Mouse (Mus musculus) brown adipose tissue, adult 24 weeks (tissue): Measurements from ENCODE around the gene Ndufa10. TPM values are rescaled to one million over a fixed set of nuclear protein-coding genes. Genes with fewer than 3 reads are reported as not detected.
"Not testable (repeated sequence)": the region's sequence is repeated elsewhere in the genome, so short reads cannot be mapped to it uniquely, and the experiment has no call there.

Experiments
- H3K27ac ChIP-seq: fragments of 200-500 bp; replicated peaks from 2 replicates; pipeline ENCODE4 v1.5.1; 2012; ENCODE audit warnings: low read depth, mild to moderate bottlenecking, low read length
- H3K4me1 ChIP-seq: fragments of 200-500 bp; 2 replicates; pipeline ENCODE4 v1.6.1; 2012; ENCODE audit warnings: low read length, mixed read lengths; ENCODE audit not compliant: control insufficient read depth, insufficient read depth, insufficient read length
- H3K4me3 ChIP-seq: fragments of 200-500 bp; 2 replicates; pipeline ENCODE4 v1.5.1; 2012; ENCODE audit warnings: low read depth, mild to moderate bottlenecking, low read length, moderate library complexity; ENCODE audit not compliant: insufficient read depth
- polyA plus RNA-seq: library from polyadenylated mRNA; stranded (reverse); fragments of >200 nt; gene quantifications from 2 replicates; pipeline ENCODE4 v1.2.4, GENCODE M21; 2012; ENCODE audit not compliant: missing spikeins, insufficient read depth, insufficient read length

Ndufa10 gene
- polyA plus RNA-seq: 1,771 and 1,863 TPM in 2 replicates

GRCm38 (mm10) chr1:92473165-92474041, at the start of gene Ndufa10:
Ndufa10 (minus strand) TSS chr1:92473860.
- Histone ChIP-seq H3K4me3 (peak within 1 kb of the TSS; percentile 97), H3K27ac (peak within 1 kb of the TSS; percentile 91), H3K4me1 (no peaks in the 10 kb centered on the region)

- no peaks in the 10 kb centered on the region for H3K4me1 ChIP-seq
- H3K4me3 ChIP-seq: no peak overlapping the region
- no peak overlapping the region for H3K27ac ChIP-seq
Observed at GRCm38 (mm10) chr1:92521376-92521775, 47.7 kb upstream of the Ndufa10 start.

- Histone ChIP-seq H3K27ac (no peak overlapping the region), H3K4me1 (no peaks in the 10 kb centered on the region), H3K4me3 (no peak overlapping the region)
Observed at GRCm38 (mm10) chr1:92519046-92519445, 45.4 kb upstream of the Ndufa10 start.

GRCm38 (mm10) chr1:92518561-92518960, 44.9 kb upstream of the Ndufa10 start, which contains the start of gene Olfr1414:
Olfr1414 (minus strand) TSS chr1:92518661.
- no peak within 1 kb of the TSS for H3K27ac ChIP-seq
- no peaks in the 10 kb centered on the region for H3K4me1 ChIP-seq
- no peak within 1 kb of the TSS for H3K4me3 ChIP-seq

DNA sequence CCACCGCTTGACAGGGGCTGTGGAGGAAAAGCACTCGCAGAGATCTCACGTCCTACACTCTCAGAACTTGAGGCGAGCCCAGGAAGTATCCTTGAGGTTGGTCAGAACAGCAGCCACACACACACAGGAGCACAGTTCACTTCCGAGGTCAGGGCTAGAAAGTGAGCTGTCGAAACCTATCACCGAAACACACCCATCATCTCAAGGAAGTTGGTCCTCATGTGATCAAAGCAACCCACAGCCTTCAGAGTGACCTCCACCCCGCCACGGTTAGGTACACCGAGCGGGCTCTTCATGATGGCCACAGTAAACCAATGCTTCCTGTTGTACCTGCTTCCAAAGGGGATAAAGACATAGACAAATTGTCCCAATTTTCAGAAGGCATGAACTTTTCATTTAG, 41.7 kb upstream of the Ndufa10 start:
- H3K4me1 ChIP-seq: no peaks in the 10 kb centered on the region
- no peak overlapping the region for H3K27ac ChIP-seq
- H3K4me3 ChIP-seq: no peak overlapping the region

- not testable (repeated sequence) for H3K4me1 ChIP-seq, H3K4me3 ChIP-seq, H3K27ac ChIP-seq
Observed at GRCm38 (mm10) chr1:92511646-92512045, 38.0 kb upstream of the Ndufa10 start.

GRCm38 (mm10) chr1:92496001-92496400, 22.3 kb upstream of the Ndufa10 start, which contains the start of gene Olfr1415:
Olfr1415 (minus strand) TSS chr1:92496101.
- Histone ChIP-seq H3K4me3 (no peak within 1 kb of the TSS), H3K4me1 (no peaks in the 10 kb centered on the region)

GRCm38 (mm10) chr1:92485013-92485412, 11.4 kb upstream of the Ndufa10 start, which contains the start of gene Olfr1416:
Olfr1416 (minus strand) TSS chr1:92485113.
- no peak within 1 kb of the TSS for H3K27ac ChIP-seq
- no peak within 1 kb of the TSS for H3K4me3 ChIP-seq
- no peaks in the 10 kb centered on the region for H3K4me1 ChIP-seq

More at GRCm38 (mm10) chr1:92496001-92496400, 22.3 kb upstream of the Ndufa10 start, which contains the start of gene Olfr1415:
- no peak within 1 kb of the TSS for H3K27ac ChIP-seq

DNA sequence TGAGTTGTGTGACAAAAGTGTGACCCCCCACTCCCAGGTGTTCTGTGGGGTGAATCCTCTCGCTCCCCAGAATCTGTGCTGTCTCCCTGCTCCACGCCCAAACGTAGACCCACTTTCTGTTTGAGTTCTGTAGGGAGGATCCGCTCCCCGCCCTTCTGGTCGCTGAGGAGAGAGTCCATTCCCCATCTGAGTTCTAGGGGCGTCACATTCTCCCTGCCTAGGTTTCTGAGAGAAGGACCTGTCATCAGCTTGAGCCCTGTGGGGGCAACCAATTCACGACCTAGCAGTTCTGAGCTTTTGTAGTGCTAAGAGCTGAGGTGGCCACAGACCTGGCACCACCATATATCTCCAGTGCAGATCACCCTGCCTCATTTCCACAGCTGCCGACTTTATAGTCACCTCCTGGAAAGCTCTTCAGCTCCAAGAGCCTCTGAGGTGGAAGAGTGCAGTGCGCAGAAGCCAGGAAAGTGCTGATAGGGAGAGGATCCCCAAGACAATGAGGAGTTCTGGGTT, 462 bp upstream of the Ndufa10 start:
- H3K27ac ChIP-seq: peak overlapping the region; percentile 61
- peak overlapping the region; percentile 76 for H3K4me3 ChIP-seq
- H3K4me1 ChIP-seq: no peaks in the 10 kb centered on the region

DNA sequence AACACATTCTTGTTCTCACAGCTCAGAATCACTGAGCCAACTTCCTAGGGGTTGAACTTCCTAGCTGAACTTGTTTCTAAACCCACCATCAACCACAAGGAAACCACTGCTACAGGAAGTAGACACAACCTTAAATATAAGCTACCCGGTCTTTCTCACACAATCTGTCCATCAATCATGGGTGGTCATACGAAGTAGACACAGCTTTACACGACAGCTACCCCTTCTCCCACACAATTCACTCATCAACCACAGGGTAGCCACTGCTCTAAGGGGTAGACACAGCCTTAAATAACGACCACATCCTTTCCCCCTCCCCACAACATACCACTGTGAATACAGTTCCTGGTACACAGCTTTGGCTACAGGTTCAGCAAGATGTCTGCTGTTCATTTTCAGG, 4.8 kb downstream of the Ndufa10 start:
- no peak overlapping the region for H3K27ac ChIP-seq
- no peak overlapping the region for H3K4me3 ChIP-seq
- no peaks in the 10 kb centered on the region for H3K4me1 ChIP-seq

GRCm38 (mm10) chr1:92458416-92458815, 15.2 kb downstream of the Ndufa10 start:
- Histone ChIP-seq H3K4me3 (no peak overlapping the region), H3K27ac (no peak overlapping the region), H3K4me1 (no peaks in the 10 kb centered on the region)

DNA sequence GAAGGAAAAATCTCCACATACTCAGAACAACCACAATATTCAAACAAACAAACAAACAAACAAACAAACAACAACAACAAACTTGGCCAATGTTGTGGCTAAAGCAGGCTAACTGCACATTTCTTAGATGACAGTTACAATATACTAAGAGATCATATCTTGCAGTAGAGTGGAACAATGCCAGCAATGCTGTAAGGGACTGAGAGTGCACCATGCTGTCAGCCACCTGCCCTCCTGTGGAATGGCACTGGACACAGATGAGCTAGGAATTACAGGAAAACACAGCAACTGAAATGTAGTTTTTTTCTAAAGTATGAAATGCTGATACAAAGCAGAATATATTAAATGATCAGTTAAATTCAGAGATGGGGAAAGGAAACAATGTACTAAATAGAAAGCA, 15.9 kb downstream of the Ndufa10 start:
- Histone ChIP-seq H3K4me1 (no peaks in the 10 kb centered on the region), H3K4me3 (no peak overlapping the region), H3K27ac (no peak overlapping the region)

DNA sequence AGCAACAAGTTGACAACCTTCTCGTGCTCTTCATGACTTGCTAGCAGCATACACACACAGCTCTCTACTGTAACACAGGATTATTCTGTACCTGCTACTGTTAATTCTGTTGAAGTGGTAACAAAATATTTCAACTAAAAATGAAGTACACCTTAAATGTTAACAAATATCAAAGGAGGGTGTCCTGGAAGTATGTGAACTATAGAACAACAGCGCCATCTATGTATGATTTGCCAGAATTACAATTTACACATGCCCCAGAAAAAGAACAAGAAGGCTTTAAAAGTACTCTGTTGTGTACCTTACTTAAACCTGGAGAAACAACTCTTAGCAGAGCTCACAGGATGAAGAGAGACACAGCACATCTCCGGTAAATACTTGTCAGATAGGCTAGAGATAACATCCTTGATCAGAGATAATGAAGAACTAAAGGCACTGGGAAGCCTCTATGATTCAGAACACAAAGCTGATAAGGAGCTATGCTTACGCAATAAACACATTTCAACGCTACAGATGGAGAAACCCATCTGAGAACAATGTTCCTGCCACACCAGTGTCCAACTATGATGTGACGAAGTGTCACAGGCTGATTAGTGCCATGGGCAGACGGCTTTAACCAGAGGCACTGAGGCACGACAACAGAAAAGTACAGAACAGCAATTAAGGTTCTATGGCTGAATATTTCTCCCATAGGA, 19.8 kb downstream of the Ndufa10 start:
- Histone ChIP-seq H3K4me1 (no peaks in the 10 kb centered on the region), H3K27ac (no peak overlapping the region), H3K4me3 (no peak overlapping the region)

DNA sequence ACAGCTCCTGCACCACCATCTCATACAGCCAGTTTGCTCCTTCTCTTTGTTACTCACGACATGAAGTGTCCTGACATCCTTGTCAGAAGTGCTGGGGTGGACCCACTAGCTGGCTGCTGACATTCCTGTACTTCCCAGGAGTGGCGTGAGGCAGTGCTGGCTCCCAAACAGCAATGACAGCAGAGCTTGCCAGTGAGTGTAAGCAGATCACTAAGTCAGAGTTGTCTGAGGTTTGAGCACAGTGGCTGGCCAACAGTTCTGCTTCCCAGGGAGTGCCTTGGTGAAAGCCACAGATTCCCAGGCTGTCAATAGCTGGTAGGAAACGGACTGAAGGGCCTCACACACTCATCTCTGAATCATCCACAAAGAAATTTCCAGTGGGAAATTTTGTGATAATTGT, 25.4 kb downstream of the Ndufa10 start:
- Histone ChIP-seq H3K4me3 (no peak overlapping the region), H3K4me1 (no peaks in the 10 kb centered on the region), H3K27ac (no peak overlapping the region)

- no peak overlapping the region for H3K4me3 ChIP-seq
- no peak overlapping the region for H3K27ac ChIP-seq
Observed at GRCm38 (mm10) chr1:92441453-92442063, 32.1 kb downstream of the Ndufa10 start.

More at GRCm38 (mm10) chr1:92441453-92442063, 32.1 kb downstream of the Ndufa10 start:
- H3K4me1 ChIP-seq: no peaks in the 10 kb centered on the region
